Mouse (Mus musculus): Measurements from ENCODE around the gene Zranb1. TPM values are rescaled to one million over a fixed set of nuclear protein-coding genes. Genes with fewer than 3 reads are reported as not detected.

The Zranb1 gene
- polyA plus RNA-seq, 1 experiment, result not detected

- no peak for TF ChIP-seq CTCF (IDR thresholded peaks at IDR 0.05; ENCODE audit: insufficient read depth, low read depth, low read length)
- TF ChIP-seq POLR2A (IDR thresholded peaks at IDR 0.05; ENCODE audit: insufficient read depth, low read depth, low read length), result no peak
- H3K4me3 ChIP-seq (ENCODE audit: insufficient read depth, low read depth, low read length), result no peak overlapping the region
- 88% methylated on average over 5 of the region's 5 CpGs for WGBS
- H3K27ac ChIP-seq (ENCODE audit: insufficient read depth, low read depth, low read length), result no peak overlapping the region
- no peaks in the 10 kb centered on the region for H3K4me1 ChIP-seq (ENCODE audit: control insufficient read depth, insufficient read depth, low read length)
Measured at GRCm38 (mm10) chr7:132891561-132892310, 39.2 kb upstream of the Zranb1 start.

GRCm38 (mm10) chr7:132892311-132892661, 38.7 kb upstream of the Zranb1 start:
- Histone ChIP-seq H3K27ac (ENCODE audit: insufficient read depth, low read depth, low read length) (no peak overlapping the region), H3K4me1 (ENCODE audit: control insufficient read depth, insufficient read depth, low read length) (no peaks in the 10 kb centered on the region), H3K4me3 (ENCODE audit: insufficient read depth, low read depth, low read length) (no peak overlapping the region)
- TF ChIP-seq CTCF (IDR thresholded peaks at IDR 0.05; ENCODE audit: insufficient read depth, low read depth, low read length) (no peak), POLR2A (IDR thresholded peaks at IDR 0.05; ENCODE audit: insufficient read depth, low read depth, low read length) (no peak)
- WGBS, result 68% methylated on average over 4 of the region's 4 CpGs

GRCm38 (mm10) chr7:132892806-132893205, 38.1 kb upstream of the Zranb1 start:
- TF ChIP-seq CTCF (IDR thresholded peaks at IDR 0.05; ENCODE audit: insufficient read depth, low read depth, low read length) (no peak), POLR2A (IDR thresholded peaks at IDR 0.05; ENCODE audit: insufficient read depth, low read depth, low read length) (no peak)
- 90% methylated on average over 7 of the region's 7 CpGs for WGBS
- H3K4me1 ChIP-seq (ENCODE audit: control insufficient read depth, insufficient read depth, low read length), result no peaks in the 10 kb centered on the region
- H3K27ac ChIP-seq (ENCODE audit: insufficient read depth, low read depth, low read length), result no peak overlapping the region
- no peak overlapping the region for H3K4me3 ChIP-seq (ENCODE audit: insufficient read depth, low read depth, low read length)

GRCm38 (mm10) chr7:132893336-132893735, 37.6 kb upstream of the Zranb1 start:
- TF ChIP-seq POLR2A (IDR thresholded peaks at IDR 0.05; ENCODE audit: insufficient read depth, low read depth, low read length) (no peak), CTCF (IDR thresholded peaks at IDR 0.05; ENCODE audit: insufficient read depth, low read depth, low read length) (no peak)
- 74% methylated on average over 1 of the region's 1 CpGs for WGBS
- H3K4me3 ChIP-seq (ENCODE audit: insufficient read depth, low read depth, low read length), result no peak overlapping the region
- no peaks in the 10 kb centered on the region for H3K4me1 ChIP-seq (ENCODE audit: control insufficient read depth, insufficient read depth, low read length)
- H3K27ac ChIP-seq (ENCODE audit: insufficient read depth, low read depth, low read length), result no peak overlapping the region

- TF ChIP-seq CTCF (IDR thresholded peaks at IDR 0.05; ENCODE audit: insufficient read depth, low read depth, low read length) (no peak), POLR2A (IDR thresholded peaks at IDR 0.05; ENCODE audit: insufficient read depth, low read depth, low read length) (no peak)
- no peak overlapping the region for H3K27ac ChIP-seq (ENCODE audit: insufficient read depth, low read depth, low read length)
- H3K4me1 ChIP-seq (ENCODE audit: control insufficient read depth, insufficient read depth, low read length), result no peaks in the 10 kb centered on the region
- H3K4me3 ChIP-seq (ENCODE audit: insufficient read depth, low read depth, low read length), result no peak overlapping the region
- 63% methylated on average over 7 of the region's 7 CpGs for WGBS
Measured at GRCm38 (mm10) chr7:132894841-132895555, 35.9 kb upstream of the Zranb1 start.

GRCm38 (mm10) chr7:132896206-132896815, 34.6 kb upstream of the Zranb1 start:
- TF ChIP-seq POLR2A (IDR thresholded peaks at IDR 0.05; ENCODE audit: insufficient read depth, low read depth, low read length) (no peak), CTCF (IDR thresholded peaks at IDR 0.05; ENCODE audit: insufficient read depth, low read depth, low read length) (no peak)
- H3K27ac ChIP-seq (ENCODE audit: insufficient read depth, low read depth, low read length), result no peak overlapping the region
- no peak overlapping the region for H3K4me3 ChIP-seq (ENCODE audit: insufficient read depth, low read depth, low read length)
- H3K4me1 ChIP-seq (ENCODE audit: control insufficient read depth, insufficient read depth, low read length), result no peaks in the 10 kb centered on the region
- WGBS, result 85% methylated on average over 9 of the region's 9 CpGs

- WGBS, result 89% methylated on average over 10 of the region's 10 CpGs
- TF ChIP-seq CTCF (IDR thresholded peaks at IDR 0.05; ENCODE audit: insufficient read depth, low read depth, low read length) (no peak), POLR2A (IDR thresholded peaks at IDR 0.05; ENCODE audit: insufficient read depth, low read depth, low read length) (no peak)
- Histone ChIP-seq H3K4me1 (ENCODE audit: control insufficient read depth, insufficient read depth, low read length) (no peaks in the 10 kb centered on the region), H3K27ac (ENCODE audit: insufficient read depth, low read depth, low read length) (no peak overlapping the region), H3K4me3 (ENCODE audit: insufficient read depth, low read depth, low read length) (no peak overlapping the region)
Measured at GRCm38 (mm10) chr7:132897258-132897657, 33.7 kb upstream of the Zranb1 start.

- 91% methylated on average over 2 of the region's 2 CpGs for WGBS
- Histone ChIP-seq H3K4me1 (ENCODE audit: control insufficient read depth, insufficient read depth, low read length) (no peaks in the 10 kb centered on the region), H3K4me3 (ENCODE audit: insufficient read depth, low read depth, low read length) (no peak overlapping the region), H3K27ac (ENCODE audit: insufficient read depth, low read depth, low read length) (no peak overlapping the region)
- TF ChIP-seq CTCF (IDR thresholded peaks at IDR 0.05; ENCODE audit: insufficient read depth, low read depth, low read length), result no peak
Measured at GRCm38 (mm10) chr7:132898234-132898633, 32.7 kb upstream of the Zranb1 start.

Measured in olfactory bulb, adult 2 months (tissue).